Mouse (Mus musculus) thymus, adult 2 months (tissue): ENCODE data around the gene Wnt10a. TPM values are rescaled to one million over a fixed set of nuclear protein-coding genes. Genes with fewer than 3 reads are reported as not detected.

ENCODE experiments used
- DNase-seq: peaks from one replicate; pipeline ENCODE4 v3.0.0; 2021
- H3K27ac ChIP-seq: fragments of 200-500 bp; 2 replicates; pipeline ENCODE4 v1.5.1; 2012; ENCODE audit warnings: low read length, control low read depth; ENCODE audit not compliant: control insufficient read depth, insufficient read depth
- H3K27me3 ChIP-seq: fragments of 200-500 bp; 2 replicates; pipeline ENCODE4 v1.6.1; 2012; ENCODE audit warnings: mild to moderate bottlenecking, low read length, moderate library complexity, mixed read lengths; ENCODE audit not compliant: control insufficient read depth, insufficient read depth
- H3K36me3 ChIP-seq: fragments of 200-500 bp; 2 replicates; pipeline ENCODE4 v1.6.1; 2012; ENCODE audit warnings: mild to moderate bottlenecking, low read length, moderate library complexity; ENCODE audit not compliant: control insufficient read depth, insufficient read depth
- H3K4me1 ChIP-seq: fragments of 200-500 bp; replicated peaks from 2 replicates; pipeline ENCODE4 v1.6.1; 2012; ENCODE audit warnings: low read length; ENCODE audit not compliant: control insufficient read depth, insufficient read depth
- H3K4me3 ChIP-seq: fragments of 200-500 bp; 2 replicates; pipeline ENCODE4 v1.5.1; 2012; ENCODE audit warnings: mild to moderate bottlenecking, low read length, control low read depth, moderate library complexity; ENCODE audit not compliant: control insufficient read depth, insufficient read depth
- CTCF ChIP-seq: fragments of 200-500 bp; IDR thresholded peaks from 2 replicates; pipeline ENCODE4 v1.5.1; 2012; ENCODE audit warnings: mild to moderate bottlenecking, control low read depth, low read length, moderate library complexity, borderline replicate concordance; ENCODE audit not compliant: control insufficient read depth, poor library complexity, insufficient read depth; ENCODE audit errors: extremely low read depth
- POLR2A ChIP-seq: fragments of 200-500 bp; IDR thresholded peaks from 2 replicates; pipeline ENCODE4 v1.6.1; 2012; ENCODE audit warnings: mild to moderate bottlenecking, low read length, control low read depth, moderate library complexity; ENCODE audit not compliant: control insufficient read depth, poor library complexity, insufficient read depth; ENCODE audit errors: extremely low read depth
- WGBS: fragments of 180-500 bp; shearing (Covaris S2); methylation state at CpG from one replicate; pipeline ENCODE4 v1.1.7; 2018; 5-methylcytosine and 5-hydroxymethylcytosine counted together
- polyA plus RNA-seq: library from polyadenylated mRNA; depleted of rRNA; stranded (reverse); fragments of >200 nt; gene quantifications from 2 replicates; pipeline ENCODE4 v1.2.3, GENCODE M21; 2012

Wnt10a gene
- polyA plus RNA-seq, 1 experiment: 5.3 TPM

GRCm38 (mm10) chr1:74824518-74825302, 33.4 kb downstream of the Wnt10a start:
- Histone ChIP-seq H3K27ac (no peak overlapping the region), H3K27me3 (no peaks in the 10 kb centered on the region), H3K4me1 (no peaks in the 10 kb centered on the region), H3K4me3 (no peak overlapping the region), H3K36me3 (no peaks in the 10 kb centered on the region)
- WGBS: 71% methylated on average over 14 of the region's 14 CpGs
- TF ChIP-seq CTCF (no peak), POLR2A (no peak)
- no peak for DNase-seq

DNA sequence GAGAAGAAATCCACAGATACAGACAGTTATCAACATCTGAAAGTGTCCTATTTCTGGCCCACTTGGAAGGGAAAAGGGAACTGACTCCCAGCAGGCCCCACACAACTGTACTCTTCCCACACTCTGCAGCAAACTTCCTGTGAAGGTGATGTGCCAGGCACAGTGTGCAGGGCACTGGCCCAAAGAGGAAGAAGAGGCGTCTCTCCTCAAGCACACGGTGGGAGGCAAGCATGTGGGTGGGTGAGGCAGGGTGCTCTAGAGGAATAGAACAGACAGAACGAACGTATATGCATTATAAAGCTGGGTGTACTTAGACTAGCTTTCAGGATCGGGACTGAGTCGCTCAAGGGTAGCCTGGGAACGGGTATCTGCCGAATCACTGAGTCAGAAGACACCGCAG, 38.7 kb downstream of the Wnt10a start:
- no peaks in the 10 kb centered on the region for H3K4me1 ChIP-seq
- no peak overlapping the region for H3K27ac ChIP-seq
- TF ChIP-seq POLR2A: no peak
- no peak for TF ChIP-seq CTCF
- H3K27me3 ChIP-seq: no peaks in the 10 kb centered on the region
- H3K4me3 ChIP-seq: no peak overlapping the region
- DNase-seq: no peak
- H3K36me3 ChIP-seq: no peaks in the 10 kb centered on the region
- 45% methylated on average over 9 of the region's 9 CpGs for WGBS

DNA sequence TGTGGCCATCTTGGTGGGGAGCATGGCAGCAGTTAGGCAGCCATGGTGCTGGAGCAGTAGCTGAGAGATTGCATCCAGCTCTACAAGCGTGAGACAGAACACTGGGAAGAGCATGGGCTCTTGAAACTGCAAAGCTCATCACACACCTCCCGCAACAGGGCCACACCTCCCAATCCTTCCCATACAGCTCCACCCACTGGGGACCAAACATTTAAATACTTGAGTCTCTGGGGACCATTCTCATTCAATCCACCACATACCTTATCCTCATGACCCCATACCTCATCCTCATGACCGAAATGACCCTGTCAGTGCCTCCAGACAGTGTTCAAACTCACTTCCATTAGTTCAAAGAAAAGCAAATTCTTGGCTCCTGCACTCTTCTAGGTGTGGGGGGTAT, 41.9 kb downstream of the Wnt10a start:
- H3K27me3 ChIP-seq: no peaks in the 10 kb centered on the region
- no peak overlapping the region for H3K27ac ChIP-seq
- H3K36me3 ChIP-seq: no peaks in the 10 kb centered on the region
- no peaks in the 10 kb centered on the region for H3K4me1 ChIP-seq
- WGBS: 87% methylated on average over 3 of the region's 3 CpGs
- TF ChIP-seq CTCF (no peak), POLR2A (no peak)
- no peak for DNase-seq
- H3K4me3 ChIP-seq: no peak overlapping the region

GRCm38 (mm10) chr1:74843090-74843489, 51.8 kb downstream of the Wnt10a start:
- H3K27ac ChIP-seq: no peak overlapping the region
- no peaks in the 10 kb centered on the region for H3K4me1 ChIP-seq
- TF ChIP-seq POLR2A (no peak), CTCF (no peak)
- H3K4me3 ChIP-seq: no peak overlapping the region
- H3K27me3 ChIP-seq: no peaks in the 10 kb centered on the region
- no peak for DNase-seq
- H3K36me3 ChIP-seq: no peaks in the 10 kb centered on the region
- WGBS: 79% methylated on average over 5 of the region's 5 CpGs

DNA sequence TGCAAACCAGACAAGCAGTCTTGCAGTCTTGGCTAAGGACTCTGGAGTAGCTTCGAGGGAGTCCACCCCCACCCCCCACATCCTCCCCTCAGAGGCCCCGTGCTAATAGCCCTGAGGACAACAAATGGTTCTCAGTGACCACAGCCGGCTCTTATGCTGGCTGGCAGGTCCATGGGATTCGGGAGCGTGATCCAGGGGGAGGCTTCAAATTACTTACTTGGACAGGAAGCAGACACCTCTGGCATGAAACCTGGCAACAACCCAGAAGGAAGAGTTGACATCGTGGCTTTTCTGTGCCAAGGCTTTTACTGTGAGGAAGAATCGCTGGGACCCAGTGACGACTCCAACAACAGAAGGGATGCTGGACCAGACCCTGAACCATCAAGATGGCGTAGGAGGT, 55.0 kb downstream of the Wnt10a start:
- Histone ChIP-seq H3K27me3 (peaks cover 3% of the 10 kb centered on the region; the same call in 1 of the 2 replicates), H3K4me3 (no peak overlapping the region), H3K4me1 (no peaks in the 10 kb centered on the region), H3K36me3 (no peaks in the 10 kb centered on the region), H3K27ac (no peak overlapping the region)
- no peak for DNase-seq
- TF ChIP-seq CTCF: no peak
- no peak for TF ChIP-seq POLR2A
- 34% methylated on average over 9 of the region's 9 CpGs for WGBS

DNA sequence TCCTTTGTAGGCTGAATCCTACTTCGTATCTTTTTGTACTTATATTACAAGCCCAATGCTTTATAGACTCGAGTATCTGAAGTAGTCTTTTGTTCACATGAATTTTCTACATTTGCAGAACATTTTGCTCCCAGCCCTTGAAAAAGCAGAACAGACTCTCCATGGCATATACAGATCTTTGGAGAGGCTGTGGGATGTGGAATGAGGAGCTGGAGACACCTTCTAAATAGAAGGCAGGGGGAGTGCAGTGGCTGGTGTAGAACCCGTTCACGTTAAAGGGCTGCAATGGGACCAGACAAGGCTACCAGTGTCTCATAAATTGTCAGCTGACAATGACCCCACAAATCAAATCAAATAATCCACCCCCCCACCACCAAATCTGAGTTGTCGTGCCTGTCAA, 57.6 kb downstream of the Wnt10a start:
- TF ChIP-seq POLR2A: no peak
- TF ChIP-seq CTCF: no peak
- Histone ChIP-seq H3K27me3 (peaks cover 7% of the 10 kb centered on the region; the same call in 1 of the 2 replicates), H3K36me3 (no peaks in the 10 kb centered on the region), H3K4me1 (no peaks in the 10 kb centered on the region), H3K27ac (no peak overlapping the region), H3K4me3 (no peak overlapping the region)
- no peak for DNase-seq
- WGBS: 59% methylated on average over 5 of the region's 5 CpGs

GRCm38 (mm10) chr1:74850251-74850650, 58.9 kb downstream of the Wnt10a start:
- Histone ChIP-seq H3K27ac (no peak overlapping the region), H3K27me3 (peaks cover 12% of the 10 kb centered on the region), H3K36me3 (no peaks in the 10 kb centered on the region), H3K4me1 (peaks cover 10% of the 10 kb centered on the region; the same call in 1 of the 2 replicates), H3K4me3 (no peak overlapping the region)
- 33% methylated on average over 6 of the region's 6 CpGs for WGBS
- TF ChIP-seq CTCF (no peak), POLR2A (no peak)
- DNase-seq: no peak
